In the genomic region with DNA sequence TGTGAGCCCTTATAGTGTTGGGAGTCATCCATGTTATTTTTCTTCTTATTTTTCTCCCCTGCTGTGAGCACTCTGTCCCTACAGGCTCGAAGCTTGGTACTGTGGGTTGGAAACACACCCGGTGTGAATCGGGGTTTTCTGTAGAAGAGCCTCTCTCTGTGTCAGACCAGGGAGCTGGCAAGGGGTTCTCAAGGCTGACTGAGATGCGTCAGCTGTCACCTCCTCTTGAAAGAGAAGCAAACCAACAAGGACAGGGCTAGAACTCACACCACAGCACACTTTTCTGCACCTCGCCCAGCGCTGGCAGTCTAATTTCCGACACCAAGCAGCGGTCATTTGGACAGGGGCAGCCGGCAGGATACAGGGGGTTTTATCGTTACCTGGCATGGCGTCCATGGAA, we compare ENCODE assay signal across 25 mouse cellular contexts. TPM values are rescaled to one million over a fixed set of nuclear protein-coding genes. Genes with fewer than 3 reads are reported as not detected.
"Had no signal": no experiment of that assay in that cellular context is flagged by ENCODE, and none has a peak within 500 bp of the region (broad histone marks: within the 10 kb centered on the region; RNA-seq: fewer than 3 reads in every experiment).

No protein-coding gene starts in this region.

- DNase-seq: gastrocnemius, adult 2 months; gastrocnemius, postnatal 10 days; gastrocnemius, postnatal 25 days; heart, adult 18-20 months; heart, postnatal 10 days; heart, postnatal 4 days; kidney, adult 18-20 months; kidney, adult 8-10 months; kidney, postnatal 10 days; kidney, postnatal 25 days; kidney, postnatal 4 days; layer of hippocampus, adult 9-11 months; layer of hippocampus, postnatal 36 days; left cerebral cortex, postnatal 4 days had no signal

- ATAC-seq: hindbrain, embryonic 16.5 days; inflammation-experienced regulatory T-cells, adult 6 months; intestine, embryonic 15.5 days; intestine, postnatal 0 days; liver, embryonic 12.5 days had no signal

RNA-seq across cellular contexts. Expression of gene Stpg1, which starts 31.2 kb away (rescaled TPM):
- total RNA-seq: gastrocnemius, adult 2 months; gastrocnemius, postnatal 10 days; gastrocnemius, postnatal 4 days; granulocyte monocyte progenitor cell, adult 5-6 weeks; heart, postnatal 10 days; heart, postnatal 25 days; heart, postnatal 4 days; liver, adult 2 months had no signal
- polyA plus RNA-seq: limb, embryonic 13.5 days; liver, adult 2 months; liver, embryonic 12.5 days; liver, embryonic 16.5 days had no signal
